Mouse (Mus musculus): ENCODE measurements at regions not wholly inside any gene's neighbourhood (a gene's known extent, or its start where the extent isn't known, plus 50 kb on each side); places are given as distances from the start of the nearest gene placed in this dataset.
"Not testable (repeated sequence)": the region's sequence is repeated elsewhere in the genome, so short reads cannot be mapped to it uniquely, and the experiment has no call there.

DNA sequence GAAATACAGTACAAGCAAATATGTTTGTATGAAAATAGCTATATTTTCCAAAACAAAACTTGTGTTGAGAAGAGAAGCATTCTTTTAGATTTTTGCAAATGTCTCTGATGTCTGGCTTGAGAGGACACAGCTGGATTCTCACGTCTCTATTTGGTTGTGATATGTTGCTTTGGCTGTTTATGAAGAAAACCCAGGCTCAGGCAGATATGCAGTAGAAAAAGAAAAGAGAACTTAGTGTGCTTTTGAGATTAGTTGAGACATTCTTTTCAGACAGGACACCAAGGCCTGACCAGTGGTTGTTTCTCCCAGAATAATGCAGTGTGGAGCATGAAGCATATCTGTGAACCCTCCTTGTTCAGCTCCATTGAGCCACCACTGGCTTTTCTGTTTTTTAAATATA lies 178.8 kb upstream of the Mamld1 start:
- Histone ChIP-seq H3K27me3 (ENCODE audit: control insufficient read depth, insufficient read depth, low read depth, low read length) (no peaks in the 10 kb centered on the region), H3K9me3 (replicated peaks; ENCODE audit: control insufficient read depth, low read length) (no peaks in the 10 kb centered on the region), H3K36me3 (ENCODE audit: control insufficient read depth, insufficient read depth) (no peaks in the 10 kb centered on the region), H3K4me3 (ENCODE audit: low read depth, low read length) (no peak overlapping the region), H3K9ac (ENCODE audit: low read depth, low read length) (no peak overlapping the region), H3K4me1 (ENCODE audit: control insufficient read depth, low read depth, low read length) (no peaks in the 10 kb centered on the region), H3K27ac (ENCODE audit: low read length) (no peak overlapping the region), H3K4me2 (ENCODE audit: low read depth, low read length) (no peak overlapping the region)
- no peak for ATAC-seq (ENCODE audit: low read depth)
- WGBS (ENCODE audit: insufficient replicate concordance) = 70% methylated on average over 1 of the region's 1 CpGs

DNA sequence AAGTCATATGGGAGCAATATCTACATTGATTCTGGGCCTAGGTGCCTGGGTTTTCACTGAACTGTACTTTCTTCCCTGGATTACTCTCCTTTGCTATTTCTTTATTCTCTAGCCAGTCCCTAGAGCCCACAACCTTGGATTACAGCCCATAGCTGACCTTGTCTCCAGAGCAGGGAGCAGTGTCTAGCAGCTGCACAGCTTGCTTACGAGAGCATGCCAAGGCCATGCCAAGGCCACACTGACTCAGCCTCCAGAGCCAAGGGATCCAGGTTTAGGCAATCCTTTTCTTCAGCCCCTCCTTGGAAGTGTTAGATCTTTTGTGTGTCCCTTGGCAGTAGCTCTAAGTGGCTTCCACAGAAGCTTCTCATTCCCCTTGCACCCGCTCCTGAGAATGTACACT lies 168.7 kb upstream of the Mamld1 start:
- Histone ChIP-seq H3K4me2 (ENCODE audit: low read depth, low read length) (no peak overlapping the region), H3K9ac (ENCODE audit: low read depth, low read length) (no peak overlapping the region), H3K36me3 (ENCODE audit: control insufficient read depth, insufficient read depth) (no peaks in the 10 kb centered on the region), H3K4me1 (ENCODE audit: control insufficient read depth, low read depth, low read length) (no peaks in the 10 kb centered on the region), H3K4me3 (ENCODE audit: low read depth, low read length) (no peak overlapping the region), H3K27ac (ENCODE audit: low read length) (no peak overlapping the region), H3K27me3 (ENCODE audit: control insufficient read depth, insufficient read depth, low read depth, low read length) (no peaks in the 10 kb centered on the region), H3K9me3 (replicated peaks; ENCODE audit: control insufficient read depth, low read length) (no peaks in the 10 kb centered on the region)
- no peak for ATAC-seq (ENCODE audit: low read depth)
- WGBS (ENCODE audit: insufficient replicate concordance) = 62% methylated on average over 2 of the region's 2 CpGs

DNA sequence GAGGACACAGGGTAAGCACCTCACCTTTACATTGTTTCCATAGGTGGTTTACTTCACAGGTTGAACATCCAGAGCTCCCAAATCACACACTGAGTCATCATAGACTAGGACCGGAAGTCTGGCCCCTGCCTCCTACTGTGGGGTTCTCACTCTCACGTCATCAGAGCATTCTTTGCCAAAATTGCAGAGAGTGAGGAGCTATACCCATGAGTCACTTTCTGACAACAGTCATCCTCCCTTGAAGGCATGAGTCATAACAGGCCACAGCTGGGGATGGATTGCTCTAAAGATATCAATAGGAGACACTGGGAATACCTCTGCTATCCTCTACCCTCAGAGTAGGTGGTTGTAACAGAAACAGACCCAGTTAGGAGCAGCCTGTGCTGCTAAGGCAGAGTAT lies 166.6 kb upstream of the Mamld1 start:
- no peak for ATAC-seq (ENCODE audit: low read depth)
- Histone ChIP-seq H3K9me3 (replicated peaks; ENCODE audit: control insufficient read depth, low read length) (no peaks in the 10 kb centered on the region), H3K4me3 (ENCODE audit: low read depth, low read length) (no peak overlapping the region), H3K27ac (ENCODE audit: low read length) (no peak overlapping the region), H3K9ac (ENCODE audit: low read depth, low read length) (no peak overlapping the region), H3K36me3 (ENCODE audit: control insufficient read depth, insufficient read depth) (no peaks in the 10 kb centered on the region), H3K4me2 (ENCODE audit: low read depth, low read length) (no peak overlapping the region), H3K4me1 (ENCODE audit: control insufficient read depth, low read depth, low read length) (no peaks in the 10 kb centered on the region), H3K27me3 (ENCODE audit: control insufficient read depth, insufficient read depth, low read depth, low read length) (no peaks in the 10 kb centered on the region)
- WGBS (ENCODE audit: insufficient replicate concordance) = 57% methylated on average over 2 of the region's 2 CpGs

DNA sequence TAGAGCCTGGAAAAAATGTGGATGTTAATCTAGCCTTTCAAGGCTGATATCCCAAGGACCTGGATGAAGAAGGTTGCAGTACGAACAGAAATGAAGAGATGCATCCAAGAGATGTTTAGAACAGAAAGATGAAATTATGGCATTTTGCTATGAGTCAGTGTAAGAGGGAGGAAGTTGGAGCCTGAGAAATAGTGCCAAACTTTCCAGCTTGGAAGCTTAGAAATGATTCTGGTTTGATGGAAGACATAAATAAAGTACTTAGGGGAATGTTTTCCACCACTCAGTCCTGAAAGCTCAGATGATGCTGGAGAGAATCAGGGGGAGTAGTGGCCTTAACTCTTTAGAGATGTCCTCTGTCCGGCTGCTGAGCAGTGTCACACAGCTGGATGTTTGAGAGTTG lies 155.5 kb upstream of the Mamld1 start:
- Histone ChIP-seq H3K27ac (ENCODE audit: low read length) (no peak overlapping the region), H3K27me3 (ENCODE audit: control insufficient read depth, insufficient read depth, low read depth, low read length) (no peaks in the 10 kb centered on the region), H3K4me1 (ENCODE audit: control insufficient read depth, low read depth, low read length) (no peaks in the 10 kb centered on the region), H3K36me3 (ENCODE audit: control insufficient read depth, insufficient read depth) (no peaks in the 10 kb centered on the region), H3K4me2 (ENCODE audit: low read depth, low read length) (no peak overlapping the region), H3K4me3 (ENCODE audit: low read depth, low read length) (no peak overlapping the region), H3K9me3 (replicated peaks; ENCODE audit: control insufficient read depth, low read length) (no peaks in the 10 kb centered on the region), H3K9ac (ENCODE audit: low read depth, low read length) (no peak overlapping the region)
- WGBS (ENCODE audit: insufficient replicate concordance) = 60% methylated on average over 2 of the region's 2 CpGs
- no peak for ATAC-seq (ENCODE audit: low read depth)

DNA sequence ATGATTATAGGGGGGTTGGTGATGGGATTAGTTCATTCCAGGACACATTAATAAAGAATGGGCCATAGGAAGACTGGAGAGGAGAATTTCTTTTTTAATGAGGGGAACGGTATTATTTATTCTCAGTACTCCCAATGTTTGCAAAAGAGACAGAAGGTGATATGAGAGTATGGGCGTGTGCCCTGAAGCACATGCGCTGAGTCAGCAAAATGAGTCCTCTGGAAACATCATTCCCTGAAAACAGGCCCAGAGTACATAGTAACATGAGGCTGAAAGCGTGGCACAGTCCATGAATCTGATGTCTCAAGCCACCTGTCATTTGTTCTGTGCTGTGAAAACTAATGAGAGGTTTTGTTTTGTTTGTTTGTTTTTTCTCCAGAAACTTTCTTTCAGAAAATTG lies 154.5 kb upstream of the Mamld1 start:
- H3K27ac ChIP-seq (ENCODE audit: low read length) = no peak overlapping the region
- no peaks in the 10 kb centered on the region for H3K9me3 ChIP-seq (replicated peaks; ENCODE audit: control insufficient read depth, low read length)
- no peaks in the 10 kb centered on the region for H3K36me3 ChIP-seq (ENCODE audit: control insufficient read depth, insufficient read depth)
- 54% methylated on average over 4 of the region's 4 CpGs for WGBS (ENCODE audit: insufficient replicate concordance)
- H3K4me3 ChIP-seq (ENCODE audit: low read depth, low read length) = no peak overlapping the region
- H3K27me3 ChIP-seq (ENCODE audit: control insufficient read depth, insufficient read depth, low read depth, low read length) = no peaks in the 10 kb centered on the region
- H3K4me2 ChIP-seq (ENCODE audit: low read depth, low read length) = no peak overlapping the region
- no peak overlapping the region for H3K9ac ChIP-seq (ENCODE audit: low read depth, low read length)
- ATAC-seq (ENCODE audit: low read depth) = no peak
- H3K4me1 ChIP-seq (ENCODE audit: control insufficient read depth, low read depth, low read length) = no peaks in the 10 kb centered on the region

DNA sequence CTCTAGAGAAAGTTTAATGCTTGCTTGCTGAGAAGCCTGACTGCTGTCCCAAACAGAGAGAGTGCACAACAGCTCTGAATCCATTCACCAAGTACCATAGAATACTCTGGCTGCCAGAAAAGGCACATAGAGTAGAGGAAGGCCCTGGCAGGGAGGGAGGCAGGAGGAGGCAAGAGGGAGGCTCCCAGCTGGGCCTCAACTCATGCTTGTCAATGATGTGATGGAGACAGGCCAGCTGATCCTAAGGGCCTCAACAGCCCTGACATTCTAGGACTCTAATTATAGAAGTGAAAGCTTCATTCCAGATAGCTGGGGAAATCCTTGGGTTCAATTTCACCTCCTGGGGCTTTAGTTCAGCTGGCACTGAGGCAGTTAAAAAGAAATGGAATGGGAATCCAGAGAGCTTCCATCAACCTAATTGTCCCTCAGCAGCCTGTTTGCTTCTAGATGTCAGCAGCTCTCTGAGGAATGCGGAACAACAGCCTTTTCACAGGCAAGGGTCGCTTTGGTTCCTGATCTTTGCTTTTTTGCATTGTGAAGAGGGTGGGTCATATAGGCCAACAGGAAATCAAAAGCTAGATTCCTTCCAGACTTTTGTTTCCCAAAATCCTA lies 152.8 kb upstream of the Mamld1 start:
- no peaks in the 10 kb centered on the region for H3K36me3 ChIP-seq (ENCODE audit: control insufficient read depth, insufficient read depth)

DNA sequence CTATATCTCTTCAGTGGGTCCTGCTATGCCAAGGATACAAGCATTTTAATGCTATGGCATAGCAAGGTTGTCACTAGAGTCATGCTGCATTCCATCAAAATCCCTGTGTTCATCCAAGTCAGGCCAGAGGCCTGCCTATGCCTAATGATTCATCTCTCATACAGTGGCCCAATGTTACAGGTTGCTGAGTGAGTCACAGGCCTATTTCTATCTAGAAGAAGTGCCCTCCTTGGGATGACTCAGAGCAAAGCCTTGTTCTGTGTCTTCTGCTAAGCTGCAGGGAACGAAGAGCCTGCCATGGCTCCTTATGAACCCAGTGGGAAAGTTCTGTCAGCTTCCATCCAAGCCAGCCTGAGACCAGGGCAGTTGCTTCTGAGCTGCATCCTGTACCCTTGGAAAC lies 151.2 kb upstream of the Mamld1 start:
- H3K4me3 ChIP-seq (ENCODE audit: low read depth, low read length); H3K9me3 ChIP-seq (replicated peaks; ENCODE audit: control insufficient read depth, low read length); ATAC-seq (ENCODE audit: low read depth); H3K27me3 ChIP-seq (ENCODE audit: control insufficient read depth, insufficient read depth, low read depth, low read length); H3K4me1 ChIP-seq (ENCODE audit: control insufficient read depth, low read depth, low read length); H3K9ac ChIP-seq (ENCODE audit: low read depth, low read length); H3K27ac ChIP-seq (ENCODE audit: low read length); H3K36me3 ChIP-seq (ENCODE audit: control insufficient read depth, insufficient read depth); H3K4me2 ChIP-seq (ENCODE audit: low read depth, low read length): not testable (repeated sequence)
- 50% methylated on average over 1 of the region's 1 CpGs for WGBS (ENCODE audit: insufficient replicate concordance)

More for the DNA sequence above, 152.8 kb upstream of the Mamld1 start:
- 35% methylated on average over 2 of the region's 2 CpGs for WGBS (ENCODE audit: insufficient replicate concordance)
- ATAC-seq (ENCODE audit: low read depth) = no peak
- Histone ChIP-seq H3K27me3 (ENCODE audit: control insufficient read depth, insufficient read depth, low read depth, low read length) (no peaks in the 10 kb centered on the region), H3K4me2 (ENCODE audit: low read depth, low read length) (no peak overlapping the region), H3K4me1 (ENCODE audit: control insufficient read depth, low read depth, low read length) (no peaks in the 10 kb centered on the region), H3K27ac (ENCODE audit: low read length) (no peak overlapping the region), H3K9ac (ENCODE audit: low read depth, low read length) (no peak overlapping the region), H3K9me3 (replicated peaks; ENCODE audit: control insufficient read depth, low read length) (no peaks in the 10 kb centered on the region), H3K4me3 (ENCODE audit: low read depth, low read length) (no peak overlapping the region)

DNA sequence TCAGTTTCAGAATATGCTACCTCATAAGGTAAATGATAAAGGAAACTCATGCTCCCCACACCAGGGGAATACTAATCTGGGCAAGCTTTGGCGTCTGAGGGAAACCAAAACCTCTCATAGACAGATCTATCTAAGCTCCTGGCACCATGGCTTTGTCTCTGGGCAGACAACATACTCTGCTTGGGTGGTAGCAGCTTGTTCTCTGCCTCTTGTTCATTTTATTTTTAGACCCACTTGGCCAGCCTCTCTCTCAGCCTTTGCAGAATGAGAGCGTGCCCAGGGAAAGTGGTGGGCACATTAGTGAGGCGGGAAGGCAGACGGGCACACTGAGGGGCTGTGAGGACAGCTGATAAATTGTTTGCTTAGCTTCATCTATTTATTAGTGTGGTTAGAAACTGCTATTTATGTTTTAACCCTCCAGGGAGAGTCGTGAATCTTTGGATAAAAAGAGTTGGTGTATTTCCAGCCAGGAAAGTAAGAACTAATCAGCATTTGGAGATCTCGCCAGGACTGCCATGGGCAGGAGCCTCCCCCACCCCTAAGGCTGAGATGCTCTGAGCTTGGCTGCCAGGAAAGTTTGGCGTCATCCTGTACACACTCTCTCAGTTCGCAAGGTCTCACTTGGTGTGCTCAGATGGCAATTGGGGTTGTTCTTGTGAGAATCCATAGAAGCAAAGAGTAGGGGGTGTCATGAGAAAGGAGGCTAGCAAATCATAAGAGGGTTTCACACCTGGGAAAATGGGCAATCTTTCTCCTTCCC lies 150.2 kb upstream of the Mamld1 start:
- no peaks in the 10 kb centered on the region for H3K36me3 ChIP-seq (ENCODE audit: control insufficient read depth, insufficient read depth)
- no peaks in the 10 kb centered on the region for H3K9me3 ChIP-seq (replicated peaks; ENCODE audit: control insufficient read depth, low read length)
- no peak for ATAC-seq (ENCODE audit: low read depth)
- no peak overlapping the region for H3K4me2 ChIP-seq (ENCODE audit: low read depth, low read length)
- no peaks in the 10 kb centered on the region for H3K27me3 ChIP-seq (ENCODE audit: control insufficient read depth, insufficient read depth, low read depth, low read length)
- H3K9ac ChIP-seq (ENCODE audit: low read depth, low read length) = no peak overlapping the region
- 55% methylated on average over 8 of the region's 8 CpGs for WGBS (ENCODE audit: insufficient replicate concordance)
- no peaks in the 10 kb centered on the region for H3K4me1 ChIP-seq (ENCODE audit: control insufficient read depth, low read depth, low read length)
- H3K27ac ChIP-seq (ENCODE audit: low read length) = no peak overlapping the region
- H3K4me3 ChIP-seq (ENCODE audit: low read depth, low read length) = no peak overlapping the region

DNA sequence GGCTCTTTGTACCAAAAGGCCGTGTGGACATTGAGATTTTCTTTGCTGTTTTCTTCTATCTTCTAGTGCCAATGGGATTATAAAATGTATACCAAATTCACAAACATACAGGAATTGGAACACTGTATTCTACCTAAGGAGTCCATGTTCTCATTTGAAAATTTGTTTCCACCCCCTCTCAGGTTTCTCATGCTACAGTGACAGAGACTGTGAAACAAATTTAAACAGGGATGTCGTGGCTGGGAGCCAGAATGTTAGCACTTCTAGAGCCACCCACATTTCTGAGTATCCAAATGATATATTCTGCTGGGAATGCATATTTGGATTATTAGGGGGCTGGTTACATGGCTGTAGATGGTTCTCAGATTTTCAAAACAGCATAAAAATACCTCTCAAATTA lies 124.4 kb upstream of the Mamld1 start:
- no peak overlapping the region for H3K4me2 ChIP-seq (ENCODE audit: low read depth, low read length)
- no peaks in the 10 kb centered on the region for H3K36me3 ChIP-seq (ENCODE audit: control insufficient read depth, insufficient read depth)
- no peak for ATAC-seq (ENCODE audit: low read depth)
- no peaks in the 10 kb centered on the region for H3K27me3 ChIP-seq (ENCODE audit: control insufficient read depth, insufficient read depth, low read depth, low read length)
- no peak overlapping the region for H3K9ac ChIP-seq (ENCODE audit: low read depth, low read length)
- H3K9me3 ChIP-seq (replicated peaks; ENCODE audit: control insufficient read depth, low read length) = no peaks in the 10 kb centered on the region
- H3K4me1 ChIP-seq (ENCODE audit: control insufficient read depth, low read depth, low read length) = no peaks in the 10 kb centered on the region
- no peak overlapping the region for H3K27ac ChIP-seq (ENCODE audit: low read length)
- H3K4me3 ChIP-seq (ENCODE audit: low read depth, low read length) = no peak overlapping the region
- 39% methylated on average over 2 of the region's 2 CpGs for WGBS (ENCODE audit: insufficient replicate concordance)
